Mouse (Mus musculus) ES-E14 (cell line): ENCODE results near the gene Shisal2a.

Source experiments
- CHD2 ChIP-seq: IDR thresholded peaks from 2 replicates; pipeline ENCODE4 v1.6.1; 2014; ENCODE audit warnings: mild to moderate bottlenecking, low read depth, low read length, inconsistent platforms
- HCFC1 ChIP-seq: IDR thresholded peaks from 2 replicates; pipeline ENCODE4 v1.6.1; 2012; ENCODE audit warnings: low read length, inconsistent platforms, borderline replicate concordance; ENCODE audit not compliant: insufficient read depth

- TF ChIP-seq CHD2, result no peak
- no peak for TF ChIP-seq HCFC1
Observed at GRCm38 (mm10) chr4:108392558-108392957, 9.4 kb upstream of the Shisal2a start.
